Mouse (Mus musculus) left cerebral cortex, adult 18-20 months (tissue): ENCODE results near the gene Rassf5. TPM values are rescaled to one million over a fixed set of nuclear protein-coding genes. Genes with fewer than 3 reads are reported as not detected.
"Not testable (repeated sequence)": the region's sequence is repeated elsewhere in the genome, so short reads cannot be mapped to it uniquely, and the experiment has no call there.

Experiments used
- DNase-seq, 2 experiments: peaks; one replicate each; pipeline ENCODE4 v3.0.0; 2021 to 2022; ENCODE audit warnings: low spot score in 2 of 2, mixed read lengths in 1 of 2
- total RNA-seq, 2 experiments: library from RNA; stranded (reverse); gene quantifications; 2 replicates each; pipeline ENCODE4 v1.2.3; 2021

Gene Rassf5
- total RNA-seq, 2 experiments from 2014 or later: 27.7 to 28.1 TPM

DNA sequence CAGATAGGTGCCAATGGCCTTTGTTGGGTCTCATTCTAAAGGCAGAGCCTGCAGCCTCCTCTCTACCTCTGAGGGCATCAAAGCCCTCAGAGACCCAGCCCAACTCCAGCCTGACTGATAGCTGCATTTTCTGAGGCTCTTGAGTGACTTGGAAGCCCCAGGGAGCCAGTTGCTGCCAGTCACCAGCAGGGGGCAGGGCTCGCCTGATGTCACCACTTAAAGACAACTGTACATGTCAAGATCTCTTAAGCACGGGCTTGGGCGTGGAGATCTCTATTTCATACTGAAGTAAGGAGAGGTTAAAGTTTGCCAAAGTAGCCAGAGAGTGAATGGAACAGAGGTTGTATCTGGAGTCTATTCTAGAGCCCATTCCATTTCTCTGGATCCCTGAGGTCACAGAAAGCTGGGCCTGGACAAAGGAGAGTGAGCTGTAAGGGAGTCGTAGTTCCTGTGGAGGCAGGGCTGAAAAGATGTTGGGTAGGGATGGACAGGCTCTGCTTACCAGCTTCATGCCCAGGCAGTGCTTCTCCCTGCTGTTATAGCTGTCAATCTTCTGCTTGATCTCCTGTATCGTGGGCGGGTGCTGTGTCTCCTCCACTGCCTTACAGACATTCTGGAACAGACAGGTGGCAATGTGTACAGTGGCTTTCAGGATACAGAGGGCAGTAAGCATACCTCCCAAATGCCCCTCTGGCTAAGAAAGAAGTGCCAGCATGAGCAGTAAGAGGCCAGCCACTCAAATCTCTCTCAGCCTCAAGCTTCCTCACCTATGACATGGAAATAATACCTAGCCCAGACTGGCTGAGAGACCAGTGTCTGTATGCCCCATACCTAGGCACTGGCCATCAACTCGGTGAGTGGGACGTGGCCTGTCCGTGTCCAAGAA lies 63.2 kb downstream of the Rassf5 start:
- DNase-seq: peak; percentile 77 to 79

DNA sequence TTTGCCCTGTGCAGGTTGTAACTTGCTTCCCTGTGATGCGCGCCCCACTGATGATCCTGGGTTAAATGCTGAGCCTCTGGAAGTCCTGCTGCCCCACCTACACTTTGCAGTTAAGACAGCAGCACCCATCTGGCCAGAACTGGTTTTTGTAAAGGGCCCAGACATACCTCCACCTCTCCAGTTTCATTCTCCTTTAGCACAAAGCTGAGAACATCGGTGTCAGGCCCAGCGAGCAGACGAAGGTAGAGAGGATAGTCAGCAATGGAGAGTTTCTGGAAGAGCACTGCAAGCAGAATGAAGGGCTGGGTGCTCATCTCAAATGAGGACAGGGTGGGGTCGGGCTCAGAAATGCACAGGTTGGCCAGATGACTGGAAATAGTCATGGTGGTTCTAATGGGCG lies 64.7 kb downstream of the Rassf5 start:
- DNase-seq: no peak

DNA sequence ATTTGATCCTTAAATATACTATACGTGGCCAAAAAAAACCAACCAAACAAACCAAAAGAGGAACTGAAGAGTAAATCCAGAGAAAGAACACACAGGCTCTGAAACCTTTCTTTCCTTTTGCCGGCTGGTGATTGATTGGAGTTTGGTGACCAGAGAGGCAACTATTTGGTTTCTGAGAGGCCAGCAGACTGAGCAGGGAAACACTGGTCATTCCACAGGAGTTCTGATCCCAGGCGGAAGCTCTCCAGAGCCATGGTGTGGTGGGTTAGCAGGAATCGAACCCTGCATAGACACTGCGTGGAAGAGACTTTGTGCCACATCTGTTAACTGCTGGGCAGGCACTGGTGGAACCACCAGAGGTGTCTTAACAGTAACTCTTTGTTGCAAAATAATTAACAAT lies 67.0 kb downstream of the Rassf5 start:
- no peak for DNase-seq

DNA sequence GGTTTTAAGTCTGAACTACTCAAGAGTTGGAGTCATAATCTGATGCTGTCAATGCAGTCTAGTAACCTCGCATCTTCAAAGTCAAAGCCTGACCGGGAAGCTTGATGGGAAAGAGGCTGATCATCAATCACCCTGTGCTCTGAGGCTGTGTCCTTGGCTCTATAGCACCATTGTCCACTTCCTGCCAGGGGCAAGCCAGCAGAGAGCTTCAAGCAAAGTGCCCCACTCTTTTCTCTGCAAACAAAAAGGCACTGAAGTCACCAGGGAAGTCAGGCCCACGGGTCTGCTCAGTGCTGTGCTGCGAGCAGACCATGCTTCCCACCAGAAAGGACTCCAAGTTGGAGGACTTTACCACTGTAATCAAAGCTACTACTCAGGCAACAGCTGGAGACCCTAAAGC lies 67.8 kb downstream of the Rassf5 start:
- no peak for DNase-seq

DNA sequence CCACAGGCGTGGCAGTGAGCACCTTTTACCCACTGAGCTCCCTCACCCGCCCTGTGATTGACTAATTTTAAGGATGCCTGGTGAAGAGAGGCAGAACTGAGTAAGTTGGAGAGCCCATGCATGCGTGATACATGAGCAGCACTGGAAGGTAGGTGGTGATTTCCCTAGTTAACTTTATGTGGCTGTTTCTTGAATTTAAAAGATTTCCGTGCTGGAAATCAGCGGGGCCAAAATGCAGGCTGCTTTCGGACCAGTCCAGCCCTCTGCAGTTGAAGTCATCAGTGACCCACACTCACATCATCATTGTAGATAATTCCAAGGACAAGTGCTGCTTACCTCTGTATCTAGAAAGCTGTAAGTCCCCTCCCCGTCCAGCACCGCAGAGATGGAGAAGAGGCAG lies 69.2 kb downstream of the Rassf5 start:
- DNase-seq: no peak

DNA sequence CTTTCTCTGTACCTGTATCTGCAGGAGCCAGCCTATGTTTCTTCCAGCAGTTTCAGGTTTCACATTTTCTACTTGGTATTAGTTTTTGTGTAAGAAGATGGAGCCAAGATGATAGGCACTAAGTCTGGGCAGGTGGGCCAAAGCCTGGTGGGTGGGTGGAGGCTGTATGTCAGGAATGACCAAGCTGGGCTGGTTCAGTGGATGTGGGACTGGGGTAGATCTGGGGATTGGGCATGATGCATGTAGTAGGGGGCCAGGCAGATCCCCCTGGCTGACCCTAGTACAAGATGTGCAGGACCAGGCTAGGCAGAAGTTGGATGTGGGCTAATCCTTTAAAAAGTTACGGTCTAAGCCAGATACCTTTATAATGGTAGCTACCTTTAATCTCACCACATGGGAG lies 69.9 kb downstream of the Rassf5 start:
- DNase-seq: no peak

DNA sequence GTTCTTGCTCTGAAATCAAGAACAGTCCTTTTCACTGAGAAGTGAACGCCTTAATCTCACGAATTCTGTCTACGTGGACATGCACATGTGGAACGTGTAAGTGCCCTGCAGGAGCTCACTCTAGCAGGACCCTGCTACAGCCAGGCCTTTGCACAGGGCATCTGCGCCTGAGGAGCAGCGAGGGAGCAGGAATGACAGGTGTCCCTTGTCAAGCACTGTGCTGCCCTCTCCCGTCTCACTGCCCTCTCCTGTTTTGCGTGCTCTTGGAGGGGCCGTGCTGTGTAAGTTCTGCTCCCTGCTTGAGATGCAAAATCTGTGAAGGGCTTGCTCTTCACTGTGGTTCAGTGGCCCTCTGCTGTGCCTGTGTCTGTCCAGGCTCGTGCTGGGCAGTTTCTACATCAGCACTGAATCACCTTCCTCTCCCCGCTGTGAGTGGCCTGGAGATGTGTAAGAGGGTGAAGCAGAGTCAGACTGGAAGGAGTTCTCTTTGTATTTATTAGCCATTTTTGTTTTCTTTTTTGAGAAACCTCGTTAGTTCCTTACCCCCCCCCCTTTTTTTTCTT lies 70.7 kb downstream of the Rassf5 start:
- DNase-seq: no peak

DNA sequence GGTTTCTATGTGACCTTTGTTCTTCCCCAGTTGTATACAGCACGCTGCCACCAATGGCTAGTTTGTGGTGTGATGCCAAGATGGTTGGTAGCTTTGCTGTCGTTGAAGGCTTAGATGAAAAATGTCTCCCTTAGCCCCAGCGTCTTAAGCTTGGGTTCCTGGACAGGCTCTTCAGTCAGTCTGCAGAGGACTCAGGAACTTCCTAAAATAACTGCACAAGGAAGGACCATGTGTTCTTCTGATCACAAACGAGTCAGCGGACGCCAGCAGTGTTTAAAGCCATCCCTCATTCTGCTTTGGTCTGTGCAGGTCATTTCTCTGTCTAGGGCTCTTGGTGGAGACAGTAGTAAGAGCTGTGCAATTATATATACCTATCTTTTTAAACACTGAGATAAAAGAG lies 71.2 kb downstream of the Rassf5 start:
- no peak for DNase-seq

GRCm38 (mm10) chr1:131173001-131173400 lies 72.1 kb downstream of the Rassf5 start:
- DNase-seq: no peak

- DNase-seq: peak; percentile 36 to 51
These were observed 77.4 kb downstream of the Rassf5 start for GRCm38 (mm10) chr1:131167612-131168011.

DNA sequence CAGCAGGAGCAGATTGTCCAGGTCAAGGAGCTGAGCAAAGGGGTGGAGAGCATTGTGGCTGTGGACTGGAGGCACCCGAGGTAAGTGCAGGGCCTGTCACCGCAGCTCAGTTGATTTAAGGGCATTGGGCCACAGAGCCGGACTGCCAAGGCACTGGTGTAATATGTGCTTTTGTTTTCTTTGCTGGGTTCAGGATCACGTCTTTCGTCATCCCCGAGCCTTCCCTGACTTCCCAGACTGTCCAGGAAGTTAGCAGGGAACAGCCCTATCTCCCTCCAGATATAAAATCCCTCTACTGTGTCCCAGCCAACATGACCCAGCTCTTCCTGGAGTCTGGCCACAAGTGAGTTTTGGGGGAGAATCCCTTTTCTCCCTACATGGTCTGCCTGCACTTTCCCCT lies 80.6 kb downstream of the Rassf5 start:
- no peak for DNase-seq

DNA sequence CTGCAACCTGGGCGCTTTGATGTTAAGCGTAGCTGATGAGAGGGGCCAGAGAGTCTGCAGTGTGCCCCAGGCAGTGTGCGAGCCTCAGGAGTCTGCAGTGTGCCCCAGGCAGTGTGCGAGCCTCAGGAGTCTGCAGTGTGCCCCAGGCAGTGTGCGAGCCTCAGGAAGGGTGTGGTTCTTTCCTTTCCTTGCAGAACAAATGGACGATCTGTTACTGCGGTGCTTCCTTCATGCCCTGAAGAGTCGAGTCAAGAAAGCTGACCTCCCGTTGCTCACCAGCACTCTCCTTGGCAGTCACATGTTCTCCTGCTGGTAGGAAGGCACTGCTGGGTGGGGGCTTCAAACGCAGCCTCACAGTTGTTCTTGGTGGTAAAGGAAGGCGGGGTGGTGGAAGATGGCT lies 84.0 kb downstream of the Rassf5 start:
- no peak for DNase-seq

DNA sequence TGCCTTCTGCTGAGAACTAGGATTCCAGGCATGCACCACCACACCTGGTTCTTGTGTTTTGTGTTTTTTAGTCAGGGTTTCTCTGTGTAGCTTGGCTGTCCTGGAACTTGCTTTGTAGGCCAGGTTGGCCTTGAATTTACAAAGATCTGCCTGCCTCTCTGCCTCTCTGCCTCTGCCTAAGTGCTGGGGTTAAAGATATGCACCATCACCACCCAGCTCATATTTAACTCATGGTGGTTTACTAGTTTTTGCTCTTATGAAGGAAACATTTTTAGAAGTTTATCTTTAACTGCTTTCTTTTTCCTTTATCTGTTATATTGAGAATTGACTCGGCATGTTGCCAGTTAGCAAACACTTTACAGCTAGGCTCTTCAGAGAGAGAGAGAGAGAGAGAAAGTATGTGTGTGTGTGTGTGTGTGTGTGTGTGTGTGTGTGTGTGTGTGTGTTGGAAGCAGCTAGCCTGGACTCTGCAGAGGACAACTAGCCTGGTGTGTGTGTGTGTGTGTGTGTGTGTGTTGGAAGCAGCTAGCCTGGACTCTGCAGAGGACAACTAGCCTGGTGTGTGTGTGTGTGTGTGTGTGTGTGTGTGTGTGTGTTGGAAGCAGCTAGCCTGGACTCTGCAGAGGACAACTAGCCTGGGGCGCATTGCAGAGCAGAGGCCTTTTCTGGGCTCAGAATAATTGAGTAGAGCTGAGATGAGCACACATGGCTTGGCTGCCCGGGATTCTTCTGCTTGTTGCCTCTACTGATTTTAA lies 85.3 kb downstream of the Rassf5 start:
- DNase-seq: not testable (repeated sequence)

DNA sequence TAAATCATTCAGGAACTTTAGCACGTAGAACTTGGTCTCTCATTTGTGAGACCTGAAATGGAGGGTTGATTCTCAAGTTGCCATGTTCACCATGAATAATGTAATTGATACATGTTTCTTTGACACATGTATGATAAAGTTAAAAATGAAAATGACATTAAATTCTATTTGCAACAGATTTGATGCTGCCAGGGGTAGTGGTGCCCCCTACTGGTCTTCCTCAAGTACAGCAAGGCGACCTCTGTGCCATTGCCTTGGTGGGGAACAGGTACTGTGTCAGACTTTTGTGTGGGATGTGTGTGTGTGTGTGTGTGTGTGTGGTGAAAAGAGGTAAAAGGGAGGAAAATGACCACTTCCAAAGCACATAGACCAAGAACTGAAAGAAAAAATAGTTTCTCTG lies 89.6 kb downstream of the Rassf5 start:
- DNase-seq: peak in 1 of 2 experiments; percentile 40

DNA sequence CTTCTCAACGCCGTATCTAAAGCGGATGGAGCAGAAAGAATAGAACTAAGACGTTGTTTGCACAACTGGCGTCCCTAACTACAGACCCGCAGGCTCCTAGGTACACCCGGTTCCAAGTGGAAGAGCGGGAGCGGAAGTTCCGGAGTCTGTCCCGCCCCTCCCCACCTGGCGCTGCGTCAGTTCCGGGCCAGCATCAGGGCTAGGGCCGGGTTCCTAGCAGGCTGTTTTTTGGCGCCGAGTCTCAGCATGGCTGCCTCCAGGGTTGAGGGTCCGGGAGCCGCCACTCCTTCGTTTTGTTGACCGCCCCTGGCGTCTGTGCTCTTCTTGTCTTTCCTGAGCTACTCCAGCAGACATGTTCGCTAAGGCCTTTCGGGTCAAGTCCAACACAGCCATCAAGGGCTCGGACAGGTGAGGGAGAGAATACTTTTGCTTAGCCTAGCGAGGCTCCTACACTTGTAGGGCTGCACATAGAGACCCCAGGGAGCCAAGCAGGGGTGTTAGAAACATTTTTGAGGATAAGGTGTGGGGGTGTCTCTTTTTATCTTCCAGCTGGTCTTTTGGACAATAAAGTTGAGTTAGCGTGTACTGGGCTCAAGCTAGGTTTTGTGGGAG lies 91.9 kb downstream of the Rassf5 start, which contains the start of gene Eif2d:
TSS of gene Eif2d (plus strand) at position 164 of the 612 bp plus-strand sequence.
- peak; percentile 87 to 91 for DNase-seq

GRCm38 (mm10) chr1:131149496-131149895 lies 95.6 kb downstream of the Rassf5 start:
- DNase-seq: no peak

GRCm38 (mm10) chr1:131146181-131146614 lies 98.9 kb downstream of the Rassf5 start:
- DNase-seq: no peak

DNA sequence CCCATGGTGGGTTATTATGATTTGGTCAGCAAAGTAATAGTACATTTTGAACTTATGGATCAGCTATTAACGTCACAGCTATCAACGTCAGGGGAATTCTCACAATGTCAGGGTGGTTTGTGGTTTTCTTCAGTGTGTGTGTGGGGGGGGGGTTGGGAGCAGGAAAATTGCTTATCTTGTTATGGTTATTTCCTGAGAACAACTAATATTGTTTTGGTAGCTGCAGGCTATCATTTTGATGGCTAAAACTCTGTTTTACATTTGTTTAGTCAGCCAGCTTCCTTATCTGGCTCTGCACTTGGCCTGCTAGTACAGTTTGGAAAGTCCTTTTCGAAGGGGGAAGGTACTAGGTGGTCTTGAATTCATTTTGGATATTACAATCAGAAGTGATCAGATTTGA lies 99.8 kb downstream of the Rassf5 start:
- not testable (repeated sequence) for DNase-seq

- no peak for DNase-seq
These were observed 102.6 kb downstream of the Rassf5 start for GRCm38 (mm10) chr1:131142472-131142871.

- DNase-seq: no peak
These were observed 103.6 kb downstream of the Rassf5 start for GRCm38 (mm10) chr1:131141449-131141848.
